Mouse (Mus musculus): ENCODE measurements around the gene Mctp1.

DNA sequence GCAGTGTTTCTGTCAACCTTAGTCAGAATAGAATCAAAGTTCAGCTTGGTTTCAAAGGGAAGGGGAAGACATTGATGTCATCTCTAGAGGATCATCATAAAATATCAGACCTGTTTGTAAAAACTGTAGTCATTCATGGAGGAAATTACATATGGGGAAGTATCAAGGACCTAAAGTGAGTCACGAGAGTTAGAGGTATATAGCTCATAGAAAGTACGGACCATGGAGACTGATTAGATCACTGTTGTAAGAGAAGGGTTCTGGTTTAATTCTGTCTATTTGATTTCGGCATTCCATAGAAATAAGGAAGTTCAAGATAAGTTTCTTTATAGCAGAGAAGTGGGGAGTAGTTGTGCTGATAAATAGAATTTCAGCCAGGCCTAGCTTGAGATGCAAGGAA lies 181.7 kb downstream of the Mctp1 start:
- no peak for TF ChIP-seq FLI1 (IDR thresholded peaks at IDR 0.05; ENCODE audit: low read length)
- TF ChIP-seq GATA1 (IDR thresholded peaks at IDR 0.05; ENCODE audit: borderline replicate concordance, low read length), result no peak
